Mouse (Mus musculus) CH12.LX (cell line): ENCODE results near the gene Commd9. TPM values are rescaled to one million over a fixed set of nuclear protein-coding genes. Genes with fewer than 3 reads are reported as not detected.

Experiments used
- DNase-seq: peaks from one replicate; pipeline ENCODE4 v3.0.0-alpha.2; 2013; ENCODE audit errors: extremely low read depth
- H3K27ac ChIP-seq: 2 replicates; pipeline ENCODE4 v1.5.1; 2012; ENCODE audit warnings: low read depth, mild to moderate bottlenecking, control low read depth, moderate library complexity; ENCODE audit not compliant: insufficient read depth
- H3K27me3 ChIP-seq: replicated peaks from 2 replicates; pipeline ENCODE3; 2012; ENCODE audit warnings: inconsistent platforms
- H3K36me3 ChIP-seq, 2 experiments: replicated peaks in 1 of 2; 2 replicates each; pipeline versions ENCODE3 to v1.6.1; 2012; ENCODE audit warnings: inconsistent platforms in 1 of 2, low read length in 1 of 2, mild to moderate bottlenecking in 1 of 2, mixed read lengths in 1 of 2, moderate library complexity in 1 of 2; ENCODE audit not compliant: control insufficient read depth in 1 of 2, insufficient read depth in 1 of 2
- H3K4me1 ChIP-seq, 2 experiments: 2 replicates each; pipeline ENCODE4 v1.6.1; 2012; ENCODE audit warnings: inconsistent platforms in 1 of 2, moderate library complexity in 1 of 2; ENCODE audit not compliant: insufficient read depth in 2 of 2, control insufficient read depth in 1 of 2
- H3K4me2 ChIP-seq: 2 replicates; pipeline ENCODE4 v1.6.1; 2012; ENCODE audit warnings: low read depth, mild to moderate bottlenecking, control low read depth; ENCODE audit not compliant: poor library complexity, insufficient read depth, severe bottlenecking
- H3K4me3 ChIP-seq, 3 experiments: fragments of 150-350 bp in 1 of 3; sonication (generic) in 1 of 3; replicated peaks in 1 of 3; 2 replicates each; pipeline versions ENCODE3 to v1.5.1; 2011 to 2012; ENCODE audit warnings: low read depth in 2 of 3, low read length in 2 of 3, mild to moderate bottlenecking in 2 of 3, moderate library complexity in 2 of 3, control low read depth in 1 of 3, improper control_type of control experiment in 1 of 3, inconsistent platforms in 1 of 3, mixed read lengths in 1 of 3; ENCODE audit not compliant: poor library complexity in 1 of 3
- H3K79me2 ChIP-seq: replicated peaks from 2 replicates; pipeline ENCODE4 v1.6.1; 2012; ENCODE audit warnings: mild to moderate bottlenecking, moderate library complexity; ENCODE audit not compliant: control insufficient read depth, poor library complexity, insufficient read depth, severe bottlenecking; ENCODE audit errors: extremely low read depth
- H3K9ac ChIP-seq: 2 replicates; pipeline ENCODE4 v1.6.1; 2012; ENCODE audit warnings: low read depth, mild to moderate bottlenecking, control low read depth, moderate library complexity; ENCODE audit not compliant: insufficient read depth
- H3K9me3 ChIP-seq: replicated peaks from 2 replicates; pipeline ENCODE3; 2012; ENCODE audit warnings: low read length, inconsistent platforms, mixed read lengths
- CHD1 ChIP-seq: IDR thresholded peaks from 2 replicates; pipeline ENCODE4 v1.6.1; 2012; ENCODE audit warnings: low read depth, low read length, improper control_type of control experiment, inconsistent platforms
- CHD2 ChIP-seq: IDR thresholded peaks from 2 replicates; pipeline ENCODE4 v1.6.1; 2011; ENCODE audit warnings: low read length, improper control_type of control experiment
- CTCF ChIP-seq, 2 experiments: IDR thresholded peaks in 1 of 2; conservative IDR thresholded peaks in 1 of 2; 2 replicates each; pipeline ENCODE4 v1.5.1; 2011 to 2012; ENCODE audit warnings: low read depth in 2 of 2, low read length in 2 of 2, improper control_type of control experiment in 1 of 2, inconsistent platforms in 1 of 2, mild to moderate bottlenecking in 1 of 2, moderate library complexity in 1 of 2
- E2F4 ChIP-seq: IDR thresholded peaks from 2 replicates; pipeline ENCODE4 v1.6.1; 2011; ENCODE audit warnings: low read depth, low read length, improper control_type of control experiment; ENCODE audit not compliant: insufficient replicate concordance
- ELF1 ChIP-seq: IDR thresholded peaks from 2 replicates; pipeline ENCODE4 v1.6.1; 2014; ENCODE audit warnings: low read depth, mild to moderate bottlenecking, inconsistent platforms, low read length, improper control_type of control experiment
- ETS1 ChIP-seq: conservative IDR thresholded peaks from 2 replicates; pipeline ENCODE4 v1.6.1; 2012; ENCODE audit warnings: low read depth, mild to moderate bottlenecking, inconsistent platforms, low read length, improper control_type of control experiment, moderate library complexity
- GABPA ChIP-seq: IDR thresholded peaks from 2 replicates; pipeline ENCODE4 v1.6.1; 2012; ENCODE audit warnings: low read depth, low read length, improper control_type of control experiment, inconsistent platforms; ENCODE audit not compliant: insufficient replicate concordance
- HCFC1 ChIP-seq: IDR thresholded peaks from 2 replicates; pipeline ENCODE4 v1.6.1; 2012; ENCODE audit warnings: low read depth, mild to moderate bottlenecking, inconsistent platforms, low read length, improper control_type of control experiment
- JUN ChIP-seq: IDR thresholded peaks from 2 replicates; pipeline ENCODE4 v1.6.1; 2011; ENCODE audit warnings: low read depth, mild to moderate bottlenecking, low read length, improper control_type of control experiment, moderate library complexity; ENCODE audit not compliant: insufficient read depth
- JUND ChIP-seq: conservative IDR thresholded peaks from 2 replicates; pipeline ENCODE4 v1.6.1; 2011; ENCODE audit warnings: low read depth, low read length, improper control_type of control experiment
- MAFK ChIP-seq: IDR thresholded peaks from 2 replicates; pipeline ENCODE4 v1.6.1; 2011; ENCODE audit warnings: low read length, improper control_type of control experiment; ENCODE audit not compliant: insufficient replicate concordance
- MAX ChIP-seq: IDR thresholded peaks from 2 replicates; pipeline ENCODE4 v1.6.1; 2011; ENCODE audit warnings: low read length, improper control_type of control experiment
- MAZ ChIP-seq: IDR thresholded peaks from 2 replicates; pipeline ENCODE4 v1.6.1; 2012; ENCODE audit warnings: low read depth, mild to moderate bottlenecking, inconsistent platforms, low read length, improper control_type of control experiment, moderate library complexity
- MEF2A ChIP-seq: IDR thresholded peaks from 2 replicates; pipeline ENCODE4 v1.6.1; 2014; ENCODE audit warnings: low read depth, mild to moderate bottlenecking, inconsistent platforms, low read length, improper control_type of control experiment, borderline replicate concordance
- MXI1 ChIP-seq: IDR thresholded peaks from 2 replicates; pipeline ENCODE4 v1.6.1; 2011; ENCODE audit warnings: mild to moderate bottlenecking, low read depth, low read length, improper control_type of control experiment
- MYC ChIP-seq: IDR thresholded peaks from 2 replicates; pipeline ENCODE4 v1.6.1; 2011; ENCODE audit warnings: low read depth, mild to moderate bottlenecking, improper control_type of control experiment, low read length
- NELFE ChIP-seq: IDR thresholded peaks from 2 replicates; pipeline ENCODE4 v1.6.1; 2011; ENCODE audit warnings: low read depth, low read length, improper control_type of control experiment
- PAX5 ChIP-seq: IDR thresholded peaks from 2 replicates; pipeline ENCODE4 v1.6.1; 2012; ENCODE audit warnings: low read length, inconsistent platforms, mixed read lengths
- POLR2AphosphoS2 ChIP-seq: IDR thresholded peaks from 2 replicates; pipeline ENCODE4 v1.6.1; 2011; ENCODE audit warnings: low read depth, low read length, improper control_type of control experiment
- RAD21 ChIP-seq: IDR thresholded peaks from 2 replicates; pipeline ENCODE4 v1.6.1; 2011; ENCODE audit warnings: low read depth, mild to moderate bottlenecking, low read length, improper control_type of control experiment, moderate library complexity
- RCOR1 ChIP-seq: conservative IDR thresholded peaks from 2 replicates; pipeline ENCODE4 v1.6.1; 2012; ENCODE audit warnings: low read depth, mild to moderate bottlenecking, inconsistent platforms, low read length, improper control_type of control experiment
- SMC3 ChIP-seq: IDR thresholded peaks from 2 replicates; pipeline ENCODE4 v1.6.1; 2011; ENCODE audit warnings: low read depth, low read length, improper control_type of control experiment
- TBP ChIP-seq: conservative IDR thresholded peaks from 2 replicates; pipeline ENCODE4 v1.6.1; 2011; ENCODE audit warnings: low read depth, low read length, improper control_type of control experiment
- UBTF ChIP-seq: IDR thresholded peaks from 2 replicates; pipeline ENCODE4 v1.6.1; 2012; ENCODE audit warnings: low read depth, mild to moderate bottlenecking, inconsistent platforms, low read length, improper control_type of control experiment, moderate library complexity
- USF1 ChIP-seq: IDR thresholded peaks from 2 replicates; pipeline ENCODE4 v1.6.1; 2014; ENCODE audit warnings: low read depth, mild to moderate bottlenecking, inconsistent platforms, low read length, improper control_type of control experiment
- ZC3H11A ChIP-seq: IDR thresholded peaks from 2 replicates; pipeline ENCODE4 v1.6.1; 2012; ENCODE audit warnings: low read depth, mild to moderate bottlenecking, inconsistent platforms, low read length, improper control_type of control experiment
- ZKSCAN1 ChIP-seq: IDR thresholded peaks from 2 replicates; pipeline ENCODE4 v1.6.1; 2012; ENCODE audit warnings: low read depth, inconsistent platforms, low read length, improper control_type of control experiment, borderline replicate concordance
- ZMIZ1 ChIP-seq: IDR thresholded peaks from 2 replicates; pipeline ENCODE4 v1.6.1; 2012; ENCODE audit warnings: low read depth, mild to moderate bottlenecking, inconsistent platforms, low read length, improper control_type of control experiment
- ZNF384 ChIP-seq: IDR thresholded peaks from 2 replicates; pipeline ENCODE4 v1.6.1; 2012; ENCODE audit warnings: low read depth, low read length, improper control_type of control experiment, inconsistent platforms
- dilution Hi-C: fragments of 300-500 bp; cut with MboI; formaldehyde crosslinking; loops from 2 replicates; pipeline ENCODE4 v1.14.3; 2020; ENCODE audit warnings: low sequenced_read_pairs; ENCODE audit not compliant: extremely low pct_unique_long_range_greater_than_20kb, extremely low pct_ligation_motif_present
- in situ Hi-C: fragments of 300-500 bp; cut with MboI; formaldehyde crosslinking; loops from 3 replicates; pipeline ENCODE4 v1.14.3; 2019; ENCODE audit warnings: low sequenced_read_pairs, low pct_ligation_motif_present, low pct_unique_long_range_greater_than_20kb, mixed read lengths
- polyA plus RNA-seq: library from polyadenylated mRNA; unstranded; fragments of >175 nt; gene quantifications from 2 replicates; pipeline ENCODE4 v1.2.1, GENCODE M21; 2012; ENCODE audit warnings: low read depth; ENCODE audit not compliant: insufficient read length
- total RNA-seq, 2 experiments: library from RNA; depleted of rRNA; stranded (reverse); fragments of 300-350 nt in 1 of 2; fragments of >200 nt in 1 of 2; gene quantifications; 2 replicates each; pipeline ENCODE4 v1.2.3; 2012 to 2014

Commd9 gene
- total and polyA plus RNA-seq, 3 experiments, result 22.3 to 140 (median 26.1) TPM

DNA sequence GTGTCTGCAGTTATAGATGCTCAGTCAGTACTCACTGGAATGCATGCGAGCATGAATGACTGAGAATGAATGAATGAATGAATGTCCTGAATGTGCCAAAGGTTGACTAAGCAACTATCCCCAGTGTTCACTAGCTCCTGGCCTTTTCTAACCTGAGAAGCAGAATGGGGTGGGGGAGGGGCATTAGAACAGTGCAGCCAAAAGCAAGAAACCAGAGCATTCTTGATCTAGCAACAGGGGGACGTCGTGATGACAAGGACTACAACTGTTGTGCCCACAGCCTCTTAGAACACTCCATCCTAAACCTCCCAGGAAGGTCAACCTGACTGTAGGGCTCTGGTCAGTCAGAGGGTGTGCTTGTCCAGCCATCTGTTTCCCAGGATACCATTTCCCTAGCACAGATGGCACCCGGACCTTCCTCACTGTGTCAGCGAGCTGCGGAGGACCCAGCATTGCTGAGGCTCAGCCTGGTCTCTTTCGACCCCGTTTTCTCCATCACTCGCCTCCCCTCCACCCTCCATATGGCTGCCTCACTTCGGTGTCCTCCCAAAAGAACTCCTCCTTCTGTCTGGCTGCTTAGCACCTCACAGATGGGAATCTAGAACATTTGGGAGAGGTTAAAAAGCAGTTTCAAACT is 21.5 kb downstream of the Commd9 start:
- in situ Hi-C loops, result loop anchor here (25.0 kb wide), 1 partner anchor 530 kb away; no protein-coding TSS in a partner anchor
- TF ChIP-seq NELFE (no peak), TBP (no peak), PAX5 (no peak), RAD21 (no peak), MXI1 (no peak), MYC (no peak), SMC3 (no peak), ELF1 (no peak), MAX (no peak), CTCF (conservative IDR thresholded peaks at IDR 0.05 in 1 of 2, IDR thresholded peaks at IDR 0.05 in 1 of 2; ENCODE audit: low read depth in 2 of 2, low read length in 2 of 2) (no peak), ZMIZ1 (no peak), E2F4 (no peak), MAFK (no peak), ZKSCAN1 (no peak), MAZ (no peak), ZC3H11A (no peak), USF1 (no peak), JUND (no peak), JUN (no peak), POLR2AphosphoS2 (no peak)
- Histone ChIP-seq H3K9ac (no peak overlapping the region), H3K4me3 (no peak overlapping the region), H3K9me3 (no peaks in the 10 kb centered on the region), H3K27me3 (no peaks in the 10 kb centered on the region), H3K4me2 (no peak overlapping the region), H3K79me2 (no peaks in the 10 kb centered on the region), H3K27ac (no peak overlapping the region), H3K36me3 (peaks cover 0 to 1% of the 10 kb centered on the region in 2 experiments), H3K4me1 (peaks cover 0 to 7% of the 10 kb centered on the region in 2 experiments; a peak in 2 of 4 replicates)
- dilution Hi-C loops, result no loop called here
- DNase-seq, result no peak

DNA sequence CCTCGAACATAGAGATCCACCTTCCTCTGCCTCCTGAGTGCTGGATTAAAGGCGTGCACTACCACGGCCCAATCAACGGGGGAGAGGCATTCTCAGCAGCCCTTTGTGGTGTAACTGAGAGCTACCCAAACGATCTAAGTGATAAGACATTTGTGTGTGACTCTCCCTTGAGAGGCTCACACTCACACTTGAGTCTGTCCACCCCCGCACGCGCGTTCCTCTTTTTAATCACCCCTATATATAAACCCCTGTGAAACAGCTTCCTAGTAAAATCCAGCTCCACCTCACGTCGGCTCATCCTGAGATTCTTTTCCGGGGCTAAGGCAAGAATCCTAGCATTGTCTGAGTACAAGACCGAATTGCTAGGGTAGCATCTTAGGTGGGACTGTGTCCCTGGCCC is 22.7 kb downstream of the Commd9 start:
- Histone ChIP-seq H3K4me2 (no peak overlapping the region), H3K36me3 (peaks cover 0 to under 1% of the 10 kb centered on the region in 2 experiments)
- in situ Hi-C loops, result loop anchor here (25.0 kb wide), 1 partner anchor 529 kb away; no protein-coding TSS in a partner anchor
- TF ChIP-seq E2F4, result no peak
- no peak for TF ChIP-seq NELFE
- no peak for TF ChIP-seq GABPA
- no peak for TF ChIP-seq RCOR1
- no peak for TF ChIP-seq HCFC1
- TF ChIP-seq SMC3, result no peak
- no peak for TF ChIP-seq RAD21
- TF ChIP-seq JUN, result no peak
- no peak for TF ChIP-seq POLR2AphosphoS2
- TF ChIP-seq MYC, result no peak
- no peak for TF ChIP-seq CHD2
- TF ChIP-seq ZNF384, result no peak
- TF ChIP-seq UBTF, result no peak
- no peak for TF ChIP-seq MEF2A
- no peak for TF ChIP-seq ETS1
- TF ChIP-seq MAFK, result no peak
- TF ChIP-seq ELF1, result no peak
- no peak for TF ChIP-seq CHD1
- TF ChIP-seq, all 38 proteins: peak for 0
- no peaks in the 10 kb centered on the region for H3K79me2 ChIP-seq
- H3K9me3 ChIP-seq, result no peaks in the 10 kb centered on the region
- H3K4me3 ChIP-seq, result no peak overlapping the region
- no peak overlapping the region for H3K9ac ChIP-seq
- DNase-seq, result no peak
- H3K27me3 ChIP-seq, result no peaks in the 10 kb centered on the region
- no peak overlapping the region for H3K27ac ChIP-seq
- dilution Hi-C loops, result no loop called here
- H3K4me1 ChIP-seq, result peaks cover 0 to 7% of the 10 kb centered on the region in 2 experiments; a peak in 2 of 4 replicates
